Mouse (Mus musculus) heart, embryonic 14.5 days (tissue): ENCODE measurements at regions not wholly inside any gene's neighbourhood (a gene's known extent, or its start where the extent isn't known, plus 50 kb on each side); places are given as distances from the start of the nearest gene placed in this dataset.

Experiments used
- ATAC-seq: fragments of 200-750 bp; cut with Nextera tagmentation; 2 replicates; pipeline ENCODE4 v1.8.0; 2017; ENCODE audit warnings: low read depth, moderate TSS enrichment; ENCODE audit not compliant: insufficient number of reproducible peaks, insufficient read depth, low FRiP score
- H3K27ac ChIP-seq, 2 experiments: fragments of 200-500 bp in 1 of 2; fragments of 300-500 bp in 1 of 2; sonication (generic) in 1 of 2; replicated peaks in 1 of 2; 2 replicates each; pipeline ENCODE4 v1.5.1; 2012 to 2014; ENCODE audit warnings: low read depth in 2 of 2, low read length in 2 of 2, control low read depth in 1 of 2, mild to moderate bottlenecking in 1 of 2, mixed read lengths in 1 of 2; ENCODE audit not compliant: control insufficient read depth in 1 of 2, insufficient read depth in 1 of 2
- H3K27me3 ChIP-seq: fragments of 300-500 bp; sonication (generic); 2 replicates; pipeline ENCODE4 v1.6.1; 2014; ENCODE audit warnings: mild to moderate bottlenecking, low read length, control low read depth; ENCODE audit not compliant: control insufficient read depth, insufficient read depth
- H3K36me3 ChIP-seq: fragments of 300-500 bp; sonication (generic); 2 replicates; pipeline ENCODE4 v1.6.1; 2014; ENCODE audit warnings: mild to moderate bottlenecking, control low read depth, low read length, mixed read lengths; ENCODE audit not compliant: control insufficient read depth, insufficient read depth
- H3K4me1 ChIP-seq, 2 experiments: fragments of 200-500 bp in 1 of 2; fragments of 300-500 bp in 1 of 2; sonication (generic) in 1 of 2; 2 replicates each; pipeline ENCODE4 v1.6.1; 2012 to 2014; ENCODE audit warnings: low read length in 2 of 2, control low read depth in 1 of 2, mixed read lengths in 1 of 2; ENCODE audit not compliant: control insufficient read depth in 2 of 2, insufficient read depth in 2 of 2
- H3K4me2 ChIP-seq: fragments of 300-500 bp; sonication (generic); 2 replicates; pipeline ENCODE4 v1.6.1; 2014; ENCODE audit warnings: mild to moderate bottlenecking, low read length
- H3K4me3 ChIP-seq, 2 experiments: fragments of 200-500 bp in 1 of 2; fragments of 300-500 bp in 1 of 2; sonication (generic) in 1 of 2; 2 replicates each; pipeline ENCODE4 v1.5.1; 2012 to 2014; ENCODE audit warnings: low read length in 2 of 2, mild to moderate bottlenecking in 2 of 2, control low read depth in 1 of 2, low read depth in 1 of 2, moderate library complexity in 1 of 2; ENCODE audit not compliant: control insufficient read depth in 1 of 2, insufficient read depth in 1 of 2
- H3K9ac ChIP-seq: fragments of 300-500 bp; sonication (generic); 2 replicates; pipeline ENCODE4 v1.6.1; 2014; ENCODE audit warnings: mild to moderate bottlenecking, low read length
- H3K9me3 ChIP-seq: fragments of 300-500 bp; sonication (generic); 2 replicates; pipeline ENCODE4 v1.6.1; 2016; ENCODE audit warnings: low read length, control low read depth; ENCODE audit not compliant: control insufficient read depth
- WGBS: fragments of 180-500 bp; shearing (Covaris S2); extraction: QIAGEN DNeasy Blood & Tissue Kit; methylation state at CpG from one replicate; pipeline ENCODE4 v1.1.7; 2014; 5-methylcytosine and 5-hydroxymethylcytosine counted together

DNA sequence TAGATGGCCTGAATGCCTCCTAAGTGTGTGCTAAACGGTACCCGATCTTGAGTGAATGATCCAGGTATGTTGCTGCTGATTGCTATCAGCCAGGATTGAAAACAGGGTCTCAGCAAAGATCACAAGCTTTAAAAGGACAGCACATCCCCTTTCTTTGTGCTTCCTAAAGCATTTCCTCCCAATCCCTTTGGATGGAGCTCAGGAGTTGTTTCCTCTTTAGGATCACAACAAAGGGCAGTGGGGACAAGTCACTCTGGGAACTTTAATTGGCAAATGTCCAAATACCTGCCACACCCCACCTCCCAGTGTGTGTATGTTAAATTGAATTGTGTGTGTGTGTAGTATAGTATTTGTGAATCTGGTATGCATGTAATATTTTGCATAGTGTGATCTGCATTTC, 283.5 kb upstream of the Gm12728 start:
- Histone ChIP-seq H3K9me3 (no peaks in the 10 kb centered on the region), H3K4me2 (no peak overlapping the region), H3K4me1 (no peaks in the 10 kb centered on the region), H3K36me3 (no peaks in the 10 kb centered on the region), H3K27ac (no peak overlapping the region), H3K9ac (no peak overlapping the region), H3K4me3 (no peak overlapping the region), H3K27me3 (no peaks in the 10 kb centered on the region)
- WGBS, result 28% methylated on average over 2 of the region's 2 CpGs
- ATAC-seq, result no peak

GRCm38 (mm10) chr4:105507221-105507620, 282.4 kb upstream of the Gm12728 start:
- H3K4me1 ChIP-seq, result no peaks in the 10 kb centered on the region
- H3K27me3 ChIP-seq, result no peaks in the 10 kb centered on the region
- H3K4me3 ChIP-seq, result no peak overlapping the region
- 68% methylated on average over 7 of the region's 7 CpGs for WGBS
- no peaks in the 10 kb centered on the region for H3K36me3 ChIP-seq
- H3K9me3 ChIP-seq, result no peaks in the 10 kb centered on the region
- ATAC-seq, result no peak
- H3K4me2 ChIP-seq, result no peak overlapping the region
- no peak overlapping the region for H3K9ac ChIP-seq
- no peak overlapping the region for H3K27ac ChIP-seq

- no peak overlapping the region for H3K4me2 ChIP-seq
- no peaks in the 10 kb centered on the region for H3K36me3 ChIP-seq
- H3K4me1 ChIP-seq, result no peaks in the 10 kb centered on the region
- no peak overlapping the region for H3K4me3 ChIP-seq
- ATAC-seq, result no peak
- H3K9ac ChIP-seq, result no peak overlapping the region
- no peak overlapping the region for H3K27ac ChIP-seq
- 75% methylated on average over 3 of the region's 3 CpGs for WGBS
- H3K9me3 ChIP-seq, result no peaks in the 10 kb centered on the region
- H3K27me3 ChIP-seq, result no peaks in the 10 kb centered on the region
Observed at GRCm38 (mm10) chr4:105509091-105509490, 280.6 kb upstream of the Gm12728 start.

DNA sequence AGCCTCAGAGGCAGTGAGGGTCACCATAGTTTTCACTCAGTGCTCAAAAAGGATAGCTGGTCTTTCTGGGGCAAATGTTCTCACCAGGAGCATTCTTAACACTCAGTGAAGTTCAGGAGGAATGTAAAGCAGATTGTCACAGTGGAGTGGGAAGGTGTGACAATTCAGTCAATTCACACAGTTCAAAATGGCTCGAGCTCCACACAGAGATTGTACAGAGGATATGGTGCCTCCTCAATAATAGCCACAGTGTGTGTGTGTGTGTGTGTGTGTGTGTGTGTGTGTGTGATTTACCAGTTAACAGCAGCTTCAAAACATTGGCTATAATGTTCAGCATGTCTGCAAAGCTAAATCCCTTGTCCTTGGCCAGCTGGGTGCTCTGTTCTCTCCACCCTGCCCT, 279.3 kb upstream of the Gm12728 start:
- H3K4me3 ChIP-seq, result no peak overlapping the region
- H3K4me1 ChIP-seq, result no peaks in the 10 kb centered on the region
- H3K36me3 ChIP-seq, result no peaks in the 10 kb centered on the region
- H3K4me2 ChIP-seq, result no peak overlapping the region
- H3K27ac ChIP-seq, result no peak overlapping the region
- no peaks in the 10 kb centered on the region for H3K9me3 ChIP-seq
- no peaks in the 10 kb centered on the region for H3K27me3 ChIP-seq
- ATAC-seq, result no peak
- H3K9ac ChIP-seq, result no peak overlapping the region
- 69% methylated on average over 1 of the region's 1 CpGs for WGBS

DNA sequence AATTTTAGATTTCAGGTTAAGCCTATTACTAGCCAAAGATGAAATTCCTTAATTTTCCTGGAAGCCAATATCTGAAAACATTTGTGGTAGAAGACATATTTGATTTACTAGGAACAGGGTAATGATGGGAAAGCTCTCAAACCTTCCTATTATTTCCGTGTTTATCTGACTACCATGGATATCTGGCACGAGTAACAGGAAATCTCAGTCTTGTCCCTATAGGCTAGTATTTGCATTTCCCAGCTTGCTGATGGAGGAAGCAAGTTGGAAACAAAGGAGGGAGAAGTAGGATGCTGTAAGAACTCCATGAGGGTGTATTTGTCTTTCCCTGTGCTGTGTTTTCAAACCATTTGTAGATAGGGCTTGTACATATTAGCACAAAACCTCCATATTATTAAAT, 264.5 kb upstream of the Gm12728 start:
- Histone ChIP-seq H3K27me3 (no peaks in the 10 kb centered on the region), H3K9ac (no peak overlapping the region)

GRCm38 (mm10) chr4:105526755-105527154, 262.9 kb upstream of the Gm12728 start:
- Histone ChIP-seq H3K27me3 (no peaks in the 10 kb centered on the region), H3K4me1 (no peaks in the 10 kb centered on the region), H3K27ac (no peak overlapping the region), H3K36me3 (no peaks in the 10 kb centered on the region), H3K9me3 (no peaks in the 10 kb centered on the region), H3K4me3 (no peak overlapping the region), H3K9ac (no peak overlapping the region), H3K4me2 (no peak overlapping the region)
- 91% methylated on average over 7 of the region's 7 CpGs for WGBS
- no peak for ATAC-seq

More for the DNA sequence above, 264.5 kb upstream of the Gm12728 start:
- no peaks in the 10 kb centered on the region for H3K4me1 ChIP-seq
- ATAC-seq, result no peak
- no peak overlapping the region for H3K4me2 ChIP-seq
- no peak overlapping the region for H3K27ac ChIP-seq
- 36% methylated on average over 2 of the region's 2 CpGs for WGBS
- H3K36me3 ChIP-seq, result no peaks in the 10 kb centered on the region
- no peak overlapping the region for H3K4me3 ChIP-seq
- H3K9me3 ChIP-seq, result no peaks in the 10 kb centered on the region

DNA sequence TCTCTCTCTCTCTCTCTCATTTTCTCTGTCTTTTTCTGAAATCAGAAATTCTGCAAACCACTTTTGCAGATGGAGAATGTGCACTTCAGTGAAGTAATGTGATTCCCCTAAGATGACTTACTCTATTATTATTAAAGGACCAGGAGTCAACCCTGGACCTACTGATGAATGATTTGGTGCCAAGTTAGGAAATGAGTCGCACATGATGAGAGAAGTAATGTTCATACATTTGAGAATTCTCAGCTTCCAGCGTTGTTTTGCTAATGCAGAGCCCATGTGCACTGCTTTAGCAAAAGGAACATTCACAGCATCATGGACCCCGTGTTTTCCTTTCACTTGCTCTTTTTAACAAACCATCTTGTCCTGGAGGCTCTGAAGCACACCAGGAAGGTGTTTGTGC, 262.4 kb upstream of the Gm12728 start:
- 77% methylated on average over 3 of the region's 3 CpGs for WGBS
- Histone ChIP-seq H3K27ac (no peak overlapping the region), H3K9ac (no peak overlapping the region), H3K4me3 (no peak overlapping the region), H3K27me3 (no peaks in the 10 kb centered on the region), H3K36me3 (no peaks in the 10 kb centered on the region), H3K9me3 (no peaks in the 10 kb centered on the region), H3K4me1 (no peaks in the 10 kb centered on the region), H3K4me2 (no peak overlapping the region)
- ATAC-seq, result no peak

- Histone ChIP-seq H3K36me3 (no peaks in the 10 kb centered on the region), H3K4me1 (peaks cover 8 to 13% of the 10 kb centered on the region in 2 experiments), H3K9me3 (no peaks in the 10 kb centered on the region), H3K27me3 (no peaks in the 10 kb centered on the region), H3K4me2 (no peak overlapping the region), H3K4me3 (no peak overlapping the region), H3K9ac (no peak overlapping the region), H3K27ac (no peak overlapping the region)
- 83% methylated on average over 16 of the region's 16 CpGs for WGBS
- no peak for ATAC-seq
Observed at GRCm38 (mm10) chr4:105531651-105532425, 257.8 kb upstream of the Gm12728 start.
